Mouse (Mus musculus) myocyte (in vitro differentiated cells): ENCODE data around the gene Mtfr1l.

Experiments
- E2F4 ChIP-seq: IDR thresholded peaks from one replicate; pipeline ENCODE4 v1.6.1; 2011; ENCODE audit warnings: mild to moderate bottlenecking, control low read depth, moderate library complexity; ENCODE audit not compliant: insufficient read depth
- POLR2A ChIP-seq: IDR thresholded peaks from one replicate; pipeline ENCODE4 v1.6.1; 2011; ENCODE audit warnings: low read depth, mild to moderate bottlenecking, control low read depth, moderate library complexity; ENCODE audit not compliant: insufficient read length
- TCF3 ChIP-seq: IDR thresholded peaks from one replicate; pipeline ENCODE4 v1.6.1; 2011; ENCODE audit warnings: low read depth, control low read depth; ENCODE audit not compliant: insufficient read length

DNA sequence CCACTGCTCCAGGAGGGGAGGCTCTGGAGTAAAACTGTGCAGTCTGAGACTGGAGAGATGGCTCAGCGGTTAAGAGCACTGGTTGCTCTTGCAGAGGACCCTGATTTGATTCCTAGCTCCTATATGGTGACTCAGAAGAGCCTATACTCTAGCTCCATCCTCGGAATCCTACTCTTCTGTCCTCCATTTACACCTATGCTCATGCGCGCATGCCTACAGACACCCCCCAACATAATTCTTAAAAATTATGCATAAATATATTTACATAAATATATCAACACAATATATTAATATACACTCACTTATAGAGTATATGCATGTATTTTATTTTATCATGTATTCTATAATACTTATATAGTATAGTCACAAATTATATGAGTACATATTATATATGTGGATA, 24.8 kb downstream of the Mtfr1l start:
- TF ChIP-seq TCF3, result no peak
- TF ChIP-seq POLR2A, result no peak
- TF ChIP-seq E2F4, result no peak
